Mouse (Mus musculus) olfactory bulb, adult 2 months (tissue): ENCODE measurements at regions not wholly inside any gene's neighbourhood (a gene's known extent, or its start where the extent isn't known, plus 50 kb on each side); places are given as distances from the start of the nearest gene placed in this dataset.

Experiments used
- CTCF ChIP-seq: fragments of 200-500 bp; IDR thresholded peaks from 2 replicates; pipeline ENCODE4 v1.5.1; 2012; ENCODE audit warnings: low read depth, mild to moderate bottlenecking, low read length, moderate library complexity; ENCODE audit not compliant: insufficient read depth
- POLR2A ChIP-seq: fragments of 200-500 bp; IDR thresholded peaks from 2 replicates; pipeline ENCODE4 v1.6.1; 2012; ENCODE audit warnings: mild to moderate bottlenecking, low read depth, low read length, moderate library complexity; ENCODE audit not compliant: insufficient read depth

GRCm38 (mm10) chr1:169833385-169833784 is 85.9 kb upstream of the Rgs4 start:
- no peak for TF ChIP-seq CTCF
- TF ChIP-seq POLR2A = no peak
